Mouse (Mus musculus) limb, embryonic 13.5 days (tissue): ENCODE measurements around the gene Vcpkmt. TPM values are rescaled to one million over a fixed set of nuclear protein-coding genes. Genes with fewer than 3 reads are reported as not detected.
A peak's percentile ranks its signal among the peaks of the same experiment; 100 is the strongest.
"Not testable (repeated sequence)": the region's sequence is repeated elsewhere in the genome, so short reads cannot be mapped to it uniquely, and the experiment has no call there.

ENCODE experiments used
- ATAC-seq: fragments of 200-750 bp; cut with Nextera tagmentation; 2 replicates; pipeline ENCODE4 v1.8.0; 2017; ENCODE audit warnings: low read depth, moderate number of reproducible peaks, moderate TSS enrichment; ENCODE audit not compliant: low FRiP score
- H3K27ac ChIP-seq: fragments of 300-500 bp; sonication (generic); 2 replicates; pipeline ENCODE4 v1.5.1; 2015; ENCODE audit warnings: inconsistent platforms, mild to moderate bottlenecking, moderate library complexity
- H3K27me3 ChIP-seq: fragments of 300-500 bp; sonication (generic); 2 replicates; pipeline ENCODE4 v1.6.1; 2015; ENCODE audit warnings: mild to moderate bottlenecking, inconsistent platforms
- H3K36me3 ChIP-seq: fragments of 300-500 bp; sonication (generic); 2 replicates; pipeline ENCODE4 v1.6.1; 2015; ENCODE audit warnings: inconsistent platforms, mild to moderate bottlenecking, moderate library complexity
- H3K4me1 ChIP-seq: fragments of 300-500 bp; sonication (generic); 2 replicates; pipeline ENCODE4 v1.6.1; 2015; ENCODE audit warnings: inconsistent platforms
- H3K4me2 ChIP-seq: fragments of 300-500 bp; sonication (generic); replicated peaks from 2 replicates; pipeline ENCODE4 v1.6.1; 2015; ENCODE audit warnings: inconsistent platforms, mild to moderate bottlenecking, moderate library complexity
- H3K4me3 ChIP-seq: fragments of 300-500 bp; sonication (generic); 2 replicates; pipeline ENCODE4 v1.5.1; 2015; ENCODE audit warnings: moderate library complexity, mild to moderate bottlenecking, inconsistent platforms
- H3K9ac ChIP-seq: fragments of 300-500 bp; sonication (generic); 2 replicates; pipeline ENCODE4 v1.6.1; 2015; ENCODE audit warnings: mild to moderate bottlenecking, inconsistent platforms
- H3K9me3 ChIP-seq: fragments of 300-500 bp; sonication (generic); 2 replicates; pipeline ENCODE4 v1.6.1; 2016; ENCODE audit warnings: inconsistent platforms
- WGBS: fragments of 180-500 bp; shearing (Covaris S2); methylation state at CpG from one replicate; pipeline ENCODE4 v1.1.7; 2015; 5-methylcytosine and 5-hydroxymethylcytosine counted together
- polyA plus RNA-seq: library from polyadenylated mRNA; unstranded; fragments of >200 nt; fragmentation: Nextera tagmentation; extraction: Ambion mirVana; gene quantifications from 2 replicates; pipeline ENCODE4 v1.2.1, GENCODE M21; 2015

Vcpkmt gene
- polyA plus RNA-seq, 1 experiment from 2014 or later, result 32.1 TPM

DNA sequence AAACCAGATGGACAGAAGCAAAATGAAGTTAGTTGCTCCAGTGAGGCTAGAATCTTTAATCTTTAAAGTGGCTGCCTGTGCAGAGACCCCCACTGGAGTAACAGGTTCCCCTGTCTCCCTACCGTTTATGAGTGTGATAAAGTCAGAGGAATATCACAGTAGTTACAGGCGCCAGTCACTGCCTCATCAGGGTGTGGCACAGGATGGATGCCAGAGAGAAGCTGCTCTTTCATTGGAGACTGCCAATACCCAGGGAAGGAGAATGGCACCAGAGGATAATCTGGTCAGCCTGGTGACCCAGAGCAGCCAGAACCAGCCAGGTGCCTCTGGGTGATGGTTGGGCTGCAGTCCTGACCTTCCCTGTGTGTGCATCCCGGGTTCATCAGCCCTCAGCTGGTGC lies 14.6 kb downstream of the Vcpkmt start:
- Histone ChIP-seq H3K4me2 (no peak overlapping the region), H3K9ac (no peak overlapping the region), H3K9me3 (no peaks in the 10 kb centered on the region), H3K36me3 (no peaks in the 10 kb centered on the region), H3K4me1 (no peaks in the 10 kb centered on the region), H3K27me3 (no peaks in the 10 kb centered on the region), H3K27ac (no peak overlapping the region), H3K4me3 (no peak overlapping the region)
- WGBS, result 68% methylated on average over 3 of the region's 3 CpGs
- ATAC-seq, result no peak

- H3K9ac ChIP-seq, H3K4me3 ChIP-seq, H3K27me3 ChIP-seq, H3K4me1 ChIP-seq, H3K27ac ChIP-seq, H3K9me3 ChIP-seq, H3K36me3 ChIP-seq, ATAC-seq, H3K4me2 ChIP-seq: not testable (repeated sequence)
- 77% methylated on average over 6 of the region's 6 CpGs for WGBS
These were observed 21.8 kb downstream of the Vcpkmt start for GRCm38 (mm10) chr12:69561006-69561405.

DNA sequence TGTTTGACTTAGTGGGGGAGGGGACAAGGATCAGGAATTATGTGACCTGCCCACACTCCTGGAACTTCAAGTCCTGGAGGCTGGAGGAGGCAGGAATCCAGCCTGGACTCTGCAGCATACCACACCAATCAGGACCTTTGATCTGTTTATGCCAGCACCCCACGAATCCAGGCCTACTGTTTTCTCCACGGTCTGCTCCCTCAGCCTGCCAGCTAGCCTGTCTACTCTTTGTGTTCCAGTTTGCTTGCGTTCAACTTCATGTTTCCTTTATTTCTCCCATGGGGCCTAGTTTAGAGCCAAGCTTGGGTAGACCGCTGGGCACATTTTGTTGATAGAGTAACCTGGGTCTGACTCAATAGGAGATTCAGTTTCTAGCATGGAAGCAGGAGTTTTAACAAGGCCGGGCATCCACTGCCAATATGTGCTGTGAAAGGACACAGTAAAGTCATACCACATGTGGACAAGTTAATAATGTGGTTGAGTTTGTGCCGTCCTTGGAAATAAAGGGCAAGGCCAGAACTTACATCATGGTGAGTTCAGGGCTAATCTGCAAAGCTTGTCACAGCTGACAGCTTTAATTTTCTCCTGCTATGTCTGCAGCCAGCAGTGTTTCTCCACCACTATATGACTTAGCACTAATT lies 26.5 kb downstream of the Vcpkmt start:
- no peak overlapping the region for H3K4me3 ChIP-seq
- no peak overlapping the region; the same call in 1 of the 2 replicates for H3K4me2 ChIP-seq
- no peaks in the 10 kb centered on the region for H3K27me3 ChIP-seq
- H3K27ac ChIP-seq, result peak overlapping the region; percentile 78
- H3K9ac ChIP-seq, result no peak overlapping the region
- peaks cover 13% of the 10 kb centered on the region for H3K4me1 ChIP-seq
- WGBS, result 20% methylated on average over 6 of the region's 6 CpGs
- H3K9me3 ChIP-seq, result 0 out of 2 replicates have a peak, but pooled peaks cover 7% of the 10 kb centered on the region
- ATAC-seq, result peak; percentile 67
- no peaks in the 10 kb centered on the region for H3K36me3 ChIP-seq

DNA sequence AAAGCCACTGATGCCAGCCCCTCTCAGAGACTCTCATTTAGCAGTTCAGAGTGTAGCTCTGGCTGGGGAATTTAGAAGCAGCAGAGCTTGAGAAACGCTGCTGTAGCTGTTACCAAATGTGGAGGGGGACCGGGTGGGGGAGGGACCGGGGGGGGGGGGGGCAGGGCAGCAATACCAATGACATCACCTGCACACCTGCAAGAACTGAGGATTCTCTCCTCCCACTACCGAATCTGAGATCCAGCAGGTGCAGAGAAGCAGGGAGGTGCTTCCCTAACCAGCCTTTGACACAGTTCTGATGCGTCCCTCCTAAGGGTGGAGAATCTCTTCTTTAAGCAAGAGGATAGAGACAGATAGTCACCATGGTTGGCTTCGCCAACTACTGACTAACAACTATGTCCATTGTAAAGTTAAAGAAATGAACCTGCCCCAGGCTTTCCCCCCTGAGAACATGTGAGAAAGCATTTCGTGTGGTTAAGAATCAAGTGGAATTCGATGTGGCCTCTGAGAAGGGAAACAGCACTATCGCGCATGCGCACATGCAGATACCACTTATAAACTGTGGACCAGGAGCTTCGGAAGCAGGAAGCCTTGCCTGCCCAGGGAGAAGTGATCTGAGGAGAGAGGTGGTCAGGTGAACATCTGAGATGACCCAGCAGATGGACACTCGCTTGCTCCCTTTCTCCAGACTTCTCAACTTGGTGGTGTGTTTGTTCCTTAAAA lies 37.2 kb downstream of the Vcpkmt start:
- Histone ChIP-seq H3K4me3 (no peak overlapping the region), H3K4me2 (no peak overlapping the region), H3K4me1 (peaks cover 9% of the 10 kb centered on the region; the same call in 1 of the 2 replicates), H3K9me3 (no peaks in the 10 kb centered on the region), H3K36me3 (no peaks in the 10 kb centered on the region), H3K9ac (no peak overlapping the region), H3K27me3 (no peaks in the 10 kb centered on the region), H3K27ac (no peak overlapping the region)
- ATAC-seq, result no peak
- 71% methylated on average over 13 of the region's 13 CpGs for WGBS

GRCm38 (mm10) chr12:69544994-69545393 lies 37.8 kb downstream of the Vcpkmt start:
- no peak overlapping the region for H3K27ac ChIP-seq
- no peak overlapping the region for H3K9ac ChIP-seq
- no peaks in the 10 kb centered on the region for H3K9me3 ChIP-seq
- H3K4me3 ChIP-seq, result no peak overlapping the region
- no peaks in the 10 kb centered on the region for H3K27me3 ChIP-seq
- no peak for ATAC-seq
- 88% methylated on average over 6 of the region's 6 CpGs for WGBS
- no peak overlapping the region for H3K4me2 ChIP-seq
- H3K36me3 ChIP-seq, result no peaks in the 10 kb centered on the region
- peaks cover 9% of the 10 kb centered on the region; the same call in 1 of the 2 replicates for H3K4me1 ChIP-seq

GRCm38 (mm10) chr12:69544562-69544961 lies 38.3 kb downstream of the Vcpkmt start:
- Histone ChIP-seq H3K4me1 (peaks cover 9% of the 10 kb centered on the region; the same call in 1 of the 2 replicates), H3K9me3 (no peaks in the 10 kb centered on the region), H3K4me3 (no peak overlapping the region), H3K27me3 (no peaks in the 10 kb centered on the region), H3K9ac (no peak overlapping the region), H3K27ac (no peak overlapping the region), H3K4me2 (no peak overlapping the region), H3K36me3 (no peaks in the 10 kb centered on the region)
- ATAC-seq, result no peak
- 48% methylated on average over 2 of the region's 2 CpGs for WGBS

DNA sequence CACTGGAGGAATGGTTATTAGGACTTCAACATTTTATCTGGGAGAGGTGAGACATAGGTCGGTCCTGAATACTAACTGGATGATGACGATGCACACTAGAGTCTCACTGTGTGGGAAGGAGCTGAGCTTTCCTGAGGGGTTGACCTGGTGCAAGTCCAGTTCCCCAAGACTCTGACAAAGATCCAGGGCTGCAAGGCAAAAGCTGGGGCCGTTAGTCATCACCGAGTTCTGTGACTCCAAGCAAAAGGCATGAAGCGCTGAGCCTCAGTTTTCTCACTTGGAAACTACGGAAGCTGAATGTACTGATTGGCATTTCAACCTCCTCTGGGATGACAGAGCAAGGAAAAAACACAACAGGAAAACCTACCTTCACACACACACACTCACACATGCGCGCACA lies 40.5 kb downstream of the Vcpkmt start:
- Histone ChIP-seq H3K4me3 (no peak overlapping the region), H3K4me1 (peaks cover 28% of the 10 kb centered on the region), H3K9me3 (no peaks in the 10 kb centered on the region), H3K36me3 (no peaks in the 10 kb centered on the region), H3K4me2 (no peak overlapping the region), H3K27ac (no peak overlapping the region), H3K27me3 (no peaks in the 10 kb centered on the region), H3K9ac (no peak overlapping the region)
- WGBS, result 93% methylated on average over 8 of the region's 8 CpGs
- no peak for ATAC-seq

GRCm38 (mm10) chr12:69541663-69542062 lies 41.2 kb downstream of the Vcpkmt start:
- Histone ChIP-seq H3K9ac (no peak overlapping the region), H3K9me3 (no peaks in the 10 kb centered on the region), H3K4me3 (no peak overlapping the region), H3K4me1 (peaks cover 35% of the 10 kb centered on the region), H3K27ac (no peak overlapping the region), H3K4me2 (no peak overlapping the region), H3K36me3 (no peaks in the 10 kb centered on the region), H3K27me3 (no peaks in the 10 kb centered on the region)
- 77% methylated on average over 8 of the region's 8 CpGs for WGBS
- no peak for ATAC-seq

DNA sequence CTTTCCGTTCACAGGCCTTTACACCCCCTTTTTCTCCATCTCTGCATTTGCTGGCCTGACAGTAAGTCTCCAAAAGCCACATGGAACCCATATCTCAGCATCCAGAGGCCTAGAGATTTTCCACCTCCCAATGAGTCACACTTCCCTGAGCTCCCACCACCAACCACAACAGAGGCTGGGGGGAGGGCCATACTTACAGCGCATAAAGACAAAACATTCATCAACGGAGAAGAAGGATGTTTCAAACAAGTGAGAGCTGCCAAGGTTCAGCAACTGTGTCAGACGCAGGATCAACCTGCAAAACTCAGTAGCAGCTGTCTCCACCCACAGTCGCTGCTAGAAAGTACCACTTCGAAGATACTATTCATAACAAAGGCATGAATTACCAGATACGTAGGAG lies 43.5 kb downstream of the Vcpkmt start:
- Histone ChIP-seq H3K4me3 (no peak overlapping the region), H3K9me3 (no peaks in the 10 kb centered on the region), H3K27ac (peak overlapping the region; percentile 89; the same call in 1 of the 2 replicates), H3K4me2 (no peak overlapping the region), H3K27me3 (no peaks in the 10 kb centered on the region), H3K9ac (no peak overlapping the region), H3K36me3 (no peaks in the 10 kb centered on the region), H3K4me1 (peaks cover 34% of the 10 kb centered on the region)
- ATAC-seq, result no peak
- 81% methylated on average over 7 of the region's 7 CpGs for WGBS

DNA sequence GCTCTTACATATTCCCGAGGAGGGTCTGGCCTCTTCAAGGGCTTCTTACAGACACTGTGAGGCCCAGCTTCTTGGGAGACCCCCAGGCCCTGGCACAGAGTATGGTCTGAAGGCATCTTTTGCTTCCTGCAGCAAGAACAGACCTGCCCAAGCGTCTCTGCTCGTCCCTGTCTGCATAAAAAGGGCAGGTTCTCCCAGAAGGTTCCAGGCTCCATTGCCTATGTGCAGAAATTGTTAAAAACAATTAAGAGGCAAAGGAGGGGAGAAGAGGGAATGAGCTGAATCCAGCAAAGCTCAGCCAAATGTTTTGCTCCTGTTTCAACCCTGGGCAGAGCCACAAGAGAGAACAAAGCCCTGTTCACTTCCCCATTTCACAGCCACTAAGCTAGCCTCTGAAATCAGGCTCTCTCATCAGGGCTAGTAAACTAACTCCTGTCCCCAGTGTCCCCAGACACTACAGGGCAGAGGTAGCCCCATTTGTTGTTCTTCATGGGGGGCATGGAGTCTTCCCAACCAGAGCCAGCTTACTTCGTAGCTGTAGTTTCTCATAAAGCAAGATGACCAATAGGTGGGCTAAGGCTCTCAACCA lies 44.4 kb downstream of the Vcpkmt start:
- peak overlapping the region; percentile 50 for H3K4me2 ChIP-seq
- no peak overlapping the region for H3K4me3 ChIP-seq
- 46% methylated on average over 4 of the region's 4 CpGs for WGBS
- H3K9me3 ChIP-seq, result no peaks in the 10 kb centered on the region
- peak overlapping the region; percentile 89 for H3K27ac ChIP-seq
- H3K9ac ChIP-seq, result 0 out of 2 replicates have a peak overlapping the region, but pooled peaks have one; percentile 15
- no peak for ATAC-seq
- H3K36me3 ChIP-seq, result no peaks in the 10 kb centered on the region
- H3K4me1 ChIP-seq, result peaks cover 34% of the 10 kb centered on the region
- H3K27me3 ChIP-seq, result no peaks in the 10 kb centered on the region

DNA sequence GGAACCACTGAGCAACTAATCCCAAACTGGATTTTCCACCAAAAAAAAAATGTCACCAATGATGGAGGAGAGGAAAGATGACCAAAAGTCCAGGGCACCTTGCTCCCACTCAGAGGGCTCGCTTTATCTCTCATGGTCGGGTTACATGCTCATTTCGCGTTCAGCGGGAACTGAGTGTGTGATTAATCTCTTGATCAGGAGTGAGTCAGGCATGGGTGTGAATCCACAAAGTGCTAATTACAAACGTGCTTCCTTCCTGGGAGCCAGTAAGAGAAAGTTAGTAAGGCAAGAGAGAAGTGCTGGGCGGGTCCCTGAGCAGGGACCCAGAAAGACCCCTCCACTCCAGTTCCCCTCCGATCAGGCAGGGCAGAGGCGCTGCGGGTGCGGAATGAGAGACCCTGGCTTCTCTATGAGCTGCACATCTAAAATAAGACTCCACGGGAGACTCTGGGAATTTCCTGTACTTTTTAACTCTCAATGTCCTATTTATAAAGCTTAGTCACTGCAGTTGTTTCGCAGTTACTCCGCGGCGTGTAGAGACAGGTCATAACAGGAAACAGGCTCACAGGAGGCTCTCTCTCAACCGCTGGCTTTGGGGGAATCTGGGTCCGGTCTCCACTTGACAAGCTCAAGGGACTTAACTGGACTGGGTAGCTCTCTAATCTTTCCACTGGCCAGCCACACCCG lies 45.0 kb downstream of the Vcpkmt start:
- Histone ChIP-seq H3K36me3 (no peaks in the 10 kb centered on the region), H3K4me1 (peaks cover 34% of the 10 kb centered on the region), H3K27ac (peak overlapping the region; percentile 89), H3K27me3 (no peaks in the 10 kb centered on the region), H3K4me3 (peak overlapping the region; percentile 7; the same call in 1 of the 2 replicates), H3K9me3 (no peaks in the 10 kb centered on the region), H3K9ac (0 out of 2 replicates have a peak overlapping the region, but pooled peaks have one; percentile 15), H3K4me2 (peak overlapping the region; percentile 50)
- peak; percentile 52 for ATAC-seq
- 22% methylated on average over 19 of the region's 19 CpGs for WGBS

GRCm38 (mm10) chr12:69537243-69537674 lies 45.6 kb downstream of the Vcpkmt start:
- 24% methylated on average over 10 of the region's 10 CpGs for WGBS
- H3K9me3 ChIP-seq, result no peaks in the 10 kb centered on the region
- H3K4me3 ChIP-seq, result peak overlapping the region; percentile 7; the same call in 1 of the 2 replicates
- ATAC-seq, result 0 out of 2 replicates have a peak, but pooled peaks have one; percentile 45
- peak overlapping the region; percentile 50 for H3K4me2 ChIP-seq
- H3K36me3 ChIP-seq, result no peaks in the 10 kb centered on the region
- H3K27me3 ChIP-seq, result no peaks in the 10 kb centered on the region
- peaks cover 34% of the 10 kb centered on the region for H3K4me1 ChIP-seq
- 0 out of 2 replicates have a peak overlapping the region, but pooled peaks have one; percentile 15 for H3K9ac ChIP-seq
- peak overlapping the region; percentile 89 for H3K27ac ChIP-seq
